Comparison of ENCODE assay signal across 16 mouse cellular contexts in genomic region chr9:49110476-49111220, GRCm38 (mm10). TPM values are rescaled to one million over a fixed set of nuclear protein-coding genes. Genes with fewer than 3 reads are reported as not detected.
DNase-seq lines count a peak whose midpoint lies in the region; ATAC-seq and TF ChIP-seq lines count a peak whose summit lies in the region.
"Had no signal": no experiment of that assay in that cellular context is flagged by ENCODE, and none has a peak within 500 bp of the region (broad histone marks: within the 10 kb centered on the region; RNA-seq: fewer than 3 reads in every experiment).

No protein-coding gene starts in this region.

- H3K4me1 ChIP-seq in heart, adult 2 months (ENCODE audit: control insufficient read depth, insufficient read depth, low read length): no peaks in the 10 kb centered on the region
- peaks cover 65% of the 10 kb centered on the region for H3K4me1 ChIP-seq in E14TG2a.4 (replicated peaks; ENCODE audit: low read depth, low read length)
- peaks cover 7% of the 10 kb centered on the region for H3K4me1 ChIP-seq in limb, embryonic 10.5 days
- H3K4me1 ChIP-seq: hindbrain, embryonic 15.5 days; neural tube, embryonic 12.5 days had no signal

- WGBS in heart, adult 2 months: 61% methylated on average over 6 of the region's 6 CpGs
- 63% methylated on average over 6 of the region's 6 CpGs for WGBS in limb, embryonic 10.5 days

- H3K36me3 ChIP-seq in heart, adult 2 months (ENCODE audit: control insufficient read depth, insufficient read depth, low read length): no peaks in the 10 kb centered on the region
- H3K36me3 ChIP-seq in E14TG2a.4 (ENCODE audit: insufficient read depth, low read length): peaks cover 6% of the 10 kb centered on the region; the same call in 1 of the 2 replicates
- no peaks in the 10 kb centered on the region for H3K36me3 ChIP-seq in limb, embryonic 10.5 days
- H3K36me3 ChIP-seq: hindbrain, embryonic 15.5 days; limb, embryonic 12.5 days; neural tube, embryonic 12.5 days had no signal

- TF ChIP-seq CTCF in heart, adult 2 months (IDR thresholded peaks at IDR 0.05): no peak
- TF ChIP-seq CTCF in E14TG2a.4 (conservative IDR thresholded peaks at IDR 0.05; ENCODE audit: low read length): no peak

- H3K4me3 ChIP-seq in heart, adult 2 months: no peak overlapping the region
- H3K4me3 ChIP-seq in E14TG2a.4 (replicated peaks; ENCODE audit: low read length): peak overlapping the region; percentile 43
- H3K4me3 ChIP-seq in limb, embryonic 10.5 days: no peak overlapping the region
- H3K4me3 ChIP-seq: hindbrain, embryonic 15.5 days; limb, embryonic 12.5 days; neural tube, embryonic 12.5 days had no signal

- DNase-seq in heart, adult 11 months: peak; percentile 76
- no peak for DNase-seq in heart, adult 2 months
- DNase-seq in kidney, adult 9 months: peak; percentile 22
- peak; percentile 37 for DNase-seq in lung, postnatal 14 days
- no peak for DNase-seq in cerebellum, adult 18-20 months
- no peak for DNase-seq in limb, embryonic 10.5 days (ENCODE audit: low spot score)
- DNase-seq: adrenal gland, postnatal 14 days; cerebellum, adult 11-12 months; gastrocnemius, postnatal 14 days had no signal

- TF ChIP-seq EP300 in heart, adult 2 months (IDR thresholded peaks at IDR 0.05; ENCODE audit: insufficient read depth, low read depth, low read length): no peak

- ATAC-seq in activated CD4-positive, CD25-positive, alpha-beta regulatory T cell, adult 4 months: no peak
- ATAC-seq: forebrain, embryonic 14.5 days had no signal

- H3K27me3 ChIP-seq in heart, adult 2 months (ENCODE audit: control insufficient read depth, insufficient read depth, low read length): no peaks in the 10 kb centered on the region; the same call in 1 of the 2 replicates
- H3K27me3 ChIP-seq in E14TG2a.4 (ENCODE audit: insufficient read depth, low read length): no peaks in the 10 kb centered on the region
- no peaks in the 10 kb centered on the region for H3K27me3 ChIP-seq in limb, embryonic 10.5 days (ENCODE audit: low read depth, poor library complexity, severe bottlenecking)
- H3K27me3 ChIP-seq: hindbrain, embryonic 15.5 days; limb, embryonic 12.5 days; neural tube, embryonic 12.5 days had no signal

- no peak for TF ChIP-seq POLR2A in heart, adult 2 months (IDR thresholded peaks at IDR 0.05; ENCODE audit: insufficient read depth, low read depth, low read length)

- no peaks in the 10 kb centered on the region for H3K9me3 ChIP-seq in E14TG2a.4 (ENCODE audit: low read length)
- no peaks in the 10 kb centered on the region for H3K9me3 ChIP-seq in limb, embryonic 10.5 days (replicated peaks)
- H3K9me3 ChIP-seq: hindbrain, embryonic 15.5 days; limb, embryonic 12.5 days; neural tube, embryonic 12.5 days had no signal

- intact Hi-C loops in heart, adult 2 months (cut with DNase I): no loop called here

- no peak overlapping the region for H3K27ac ChIP-seq in heart, adult 2 months
- no peak overlapping the region for H3K27ac ChIP-seq in limb, embryonic 10.5 days
- H3K27ac ChIP-seq: hindbrain, embryonic 15.5 days; limb, embryonic 12.5 days; neural tube, embryonic 12.5 days had no signal

- no peak overlapping the region for H3K9ac ChIP-seq in heart, adult 2 months (ENCODE audit: low read depth, low read length)
- H3K9ac ChIP-seq: hindbrain, embryonic 15.5 days; limb, embryonic 12.5 days; neural tube, embryonic 12.5 days had no signal

- no peaks in the 10 kb centered on the region for H3K79me2 ChIP-seq in heart, adult 2 months (replicated peaks; ENCODE audit: control insufficient read depth, insufficient read depth, low read length)

RNA-seq across cellular contexts. Expression of gene Tmprss5, which starts 29.6 kb away (rescaled TPM):
- under 1 TPM in 1 of 2 experiments, not detected in 1; 0.13 TPM for total RNA-seq in heart, adult 2 months (2021)
- polyA plus RNA-seq in heart, adult 2 months (2012; rRNA removed): 0.88 and 1.5 TPM in 2 replicates
- not detected in 2 replicates for polyA plus RNA-seq in limb, embryonic 10.5 days (2016; fragmentation: Nextera tagmentation; extraction: Ambion mirVana)
- not detected for polyA plus RNA-seq in activated CD4-positive, CD25-positive, alpha-beta regulatory T cell, adult 4 months (2017; shearing (Covaris generic))
- total RNA-seq: adrenal gland, postnatal 14 days; megakaryocyte progenitor cell, adult 5-6 weeks had no signal
- polyA plus RNA-seq: limb, embryonic 12.5 days had no signal

RNA-seq across cellular contexts. Expression of gene Zw10, which starts 55.2 kb away (rescaled TPM):
- 10 to 100 TPM; 11.1 to 12.4 TPM for total RNA-seq in heart, adult 2 months (2021)
- polyA plus RNA-seq in heart, adult 2 months (2012; rRNA removed): 7.1 and 15.2 TPM in 2 replicates
- 53.5 and 57.9 TPM in 2 replicates for polyA plus RNA-seq in limb, embryonic 10.5 days (2016; fragmentation: Nextera tagmentation; extraction: Ambion mirVana)
- 10 to 100 TPM; 33.5 to 38.6 TPM for polyA plus RNA-seq in activated CD4-positive, CD25-positive, alpha-beta regulatory T cell, adult 4 months (2017; shearing (Covaris generic))

Comparison
In these comparisons a context has a peak if more than half of its experiments do, and no peak if none do; other contexts are left out.
1. DNase-seq: peak in heart, adult 11 months (single experiment), kidney, adult 9 months (single experiment) and lung, postnatal 14 days (single experiment); none in heart, adult 2 months (0 of 2), cerebellum, adult 18-20 months (0 of 2) and limb, embryonic 10.5 days (single experiment).